Mouse (Mus musculus) liver, postnatal 0 days (tissue): Measurements from ENCODE around the gene Dok1.

Experiments
- CTCF ChIP-seq: sonication (generic); IDR thresholded peaks from 2 replicates; pipeline ENCODE4 v1.5.1; 2016; ENCODE audit warnings: antibody characterized with exemption, low read depth
- EP300 ChIP-seq: IDR thresholded peaks from 2 replicates; pipeline ENCODE4 v1.6.1; 2016; ENCODE audit warnings: antibody characterized with exemption, low read depth, mild to moderate bottlenecking

DNA sequence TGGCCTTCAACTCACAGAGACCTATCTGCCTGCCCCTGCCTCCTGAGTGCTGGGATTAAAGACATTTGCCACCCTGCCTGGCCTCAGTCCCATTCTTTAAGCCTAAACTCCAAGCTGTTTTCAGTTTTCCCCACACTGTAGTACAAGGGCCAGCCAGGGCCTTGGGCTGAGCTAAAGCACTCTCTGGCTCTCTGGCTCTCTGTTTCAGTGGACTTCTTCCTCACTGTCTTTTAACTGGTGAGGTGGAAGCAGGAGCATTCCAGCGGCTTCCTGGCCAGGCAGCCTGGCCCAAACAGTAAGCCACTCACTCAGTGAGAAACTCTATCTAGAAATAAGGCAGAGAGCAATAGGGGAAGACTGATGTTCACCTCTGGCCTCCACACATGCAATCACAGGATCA is 39.6 kb downstream of the Dok1 start:
- TF ChIP-seq CTCF (no peak), EP300 (no peak)
